Comparison of ENCODE assay signal across 8 mouse cellular contexts in genomic region chr11:77872236-77872635, GRCm38 (mm10). TPM values are rescaled to one million over a fixed set of nuclear protein-coding genes. Genes with fewer than 3 reads are reported as not detected.
DNase-seq lines count a peak whose midpoint lies in the region; ATAC-seq lines count a peak whose summit lies in the region.

No protein-coding gene starts in this region.

- peaks cover 66% of the 10 kb centered on the region for H3K4me1 ChIP-seq in forebrain, embryonic 10.5 days
- peaks cover 22% of the 10 kb centered on the region for H3K4me1 ChIP-seq in forebrain, embryonic 11.5 days (replicated peaks; ENCODE audit: control insufficient read depth, insufficient read depth, low read length)
- H3K4me1 ChIP-seq in forebrain, embryonic 16.5 days (replicated peaks; ENCODE audit: control insufficient read depth, insufficient read depth, low read length) = peaks cover 84% of the 10 kb centered on the region
- H3K4me1 ChIP-seq in limb, embryonic 15.5 days = peaks cover 46% of the 10 kb centered on the region
- peaks cover 27% of the 10 kb centered on the region for H3K4me1 ChIP-seq in stomach, embryonic 16.5 days (ENCODE audit: control insufficient read depth, insufficient read depth, low read length)

- peak overlapping the region; percentile 22; the same call in 1 of the 2 replicates for H3K4me3 ChIP-seq in forebrain, embryonic 10.5 days
- no peak overlapping the region for H3K4me3 ChIP-seq in forebrain, embryonic 11.5 days (ENCODE audit: low read depth, low read length)
- no peak overlapping the region for H3K4me3 ChIP-seq in forebrain, embryonic 16.5 days (replicated peaks; ENCODE audit: low read length)
- no peak overlapping the region for H3K4me3 ChIP-seq in limb, embryonic 15.5 days
- no peak overlapping the region for H3K4me3 ChIP-seq in stomach, embryonic 16.5 days (replicated peaks; ENCODE audit: low read length)

- ATAC-seq in forebrain, embryonic 11.5 days (replicated peaks; ENCODE audit: low FRiP score) = no peak
- ATAC-seq in forebrain, embryonic 16.5 days = peak; percentile 26; the same call in 1 of the 2 replicates
- ATAC-seq in limb, embryonic 15.5 days (ENCODE audit: insufficient number of reproducible peaks, low FRiP score, low TSS enrichment, low read depth) = no peak
- no peak for ATAC-seq in stomach, embryonic 16.5 days (ENCODE audit: insufficient read depth, low FRiP score)

- no peak overlapping the region; the same call in 1 of the 2 replicates for H3K4me2 ChIP-seq in forebrain, embryonic 11.5 days (ENCODE audit: low read depth, low read length, severe bottlenecking)
- peak overlapping the region; percentile 24 for H3K4me2 ChIP-seq in forebrain, embryonic 16.5 days (ENCODE audit: low read length)
- H3K4me2 ChIP-seq in limb, embryonic 15.5 days = peak overlapping the region; percentile 31
- peak overlapping the region; percentile 2 for H3K4me2 ChIP-seq in stomach, embryonic 16.5 days (ENCODE audit: low read depth, low read length)

- H3K27ac ChIP-seq in forebrain, embryonic 10.5 days = peak overlapping the region; percentile 60
- H3K27ac ChIP-seq in forebrain, embryonic 11.5 days (ENCODE audit: low read depth, low read length) = no peak overlapping the region
- peak overlapping the region; percentile 87 for H3K27ac ChIP-seq in forebrain, embryonic 16.5 days (ENCODE audit: low read length)
- no peak overlapping the region for H3K27ac ChIP-seq in limb, embryonic 15.5 days
- no peak overlapping the region for H3K27ac ChIP-seq in stomach, embryonic 16.5 days (ENCODE audit: low read length)

- H3K27me3 ChIP-seq in forebrain, embryonic 10.5 days (ENCODE audit: poor library complexity, severe bottlenecking) = peaks cover 93% of the 10 kb centered on the region
- H3K27me3 ChIP-seq in forebrain, embryonic 11.5 days (ENCODE audit: control insufficient read depth, insufficient read depth, low read length) = no peaks in the 10 kb centered on the region; the same call in 1 of the 2 replicates
- no peaks in the 10 kb centered on the region for H3K27me3 ChIP-seq in forebrain, embryonic 16.5 days (replicated peaks; ENCODE audit: control insufficient read depth, insufficient read depth, low read length)
- no peaks in the 10 kb centered on the region for H3K27me3 ChIP-seq in limb, embryonic 15.5 days
- H3K27me3 ChIP-seq in stomach, embryonic 16.5 days (ENCODE audit: control insufficient read depth, insufficient read depth, low read length) = no peaks in the 10 kb centered on the region

- no peak overlapping the region for H3K9ac ChIP-seq in forebrain, embryonic 11.5 days (ENCODE audit: low read length)
- H3K9ac ChIP-seq in forebrain, embryonic 16.5 days (replicated peaks; ENCODE audit: low read depth, low read length) = no peak overlapping the region; the same call in 1 of the 2 replicates
- peak overlapping the region; percentile 20; the same call in 1 of the 2 replicates for H3K9ac ChIP-seq in limb, embryonic 15.5 days
- peak overlapping the region; percentile 0; the same call in 1 of the 2 replicates for H3K9ac ChIP-seq in stomach, embryonic 16.5 days (ENCODE audit: low read length)

- DNase-seq in forebrain, embryonic 10.5 days (ENCODE audit: extremely low spot score, low spot score) = no peak
- no peak for DNase-seq in forebrain, embryonic 11.5 days (ENCODE audit: low spot score)
- peak; percentile 96 for DNase-seq in brain, adult 2 months (ENCODE audit: low read depth, low spot score)
- DNase-seq in spleen, postnatal 10 days (ENCODE audit: low spot score in 2 of 2) = no peak
- no peak for DNase-seq in spleen, postnatal 14 days (ENCODE audit: low spot score in 2 of 2)

- WGBS in forebrain, embryonic 10.5 days = 5% methylated on average over 11 of the region's 11 CpGs
- WGBS in forebrain, embryonic 11.5 days = 4% methylated on average over 11 of the region's 11 CpGs
- 5% methylated on average over 11 of the region's 11 CpGs for WGBS in forebrain, embryonic 16.5 days
- WGBS in limb, embryonic 15.5 days = 4% methylated on average over 11 of the region's 11 CpGs
- WGBS in stomach, embryonic 16.5 days = 5% methylated on average over 11 of the region's 11 CpGs

- no peaks in the 10 kb centered on the region for H3K36me3 ChIP-seq in forebrain, embryonic 10.5 days (replicated peaks)
- H3K36me3 ChIP-seq in forebrain, embryonic 11.5 days (ENCODE audit: control insufficient read depth, insufficient read depth, low read length) = no peaks in the 10 kb centered on the region
- no peaks in the 10 kb centered on the region for H3K36me3 ChIP-seq in forebrain, embryonic 16.5 days (ENCODE audit: control insufficient read depth, insufficient read depth)
- H3K36me3 ChIP-seq in limb, embryonic 15.5 days = no peaks in the 10 kb centered on the region
- H3K36me3 ChIP-seq in stomach, embryonic 16.5 days (ENCODE audit: control insufficient read depth, insufficient read depth, low read length) = no peaks in the 10 kb centered on the region

- H3K9me3 ChIP-seq in forebrain, embryonic 10.5 days = no peaks in the 10 kb centered on the region
- no peaks in the 10 kb centered on the region for H3K9me3 ChIP-seq in forebrain, embryonic 11.5 days (ENCODE audit: control insufficient read depth, low read length)
- H3K9me3 ChIP-seq in forebrain, embryonic 16.5 days (ENCODE audit: control insufficient read depth, low read length) = no peaks in the 10 kb centered on the region
- no peaks in the 10 kb centered on the region for H3K9me3 ChIP-seq in limb, embryonic 15.5 days
- no peaks in the 10 kb centered on the region for H3K9me3 ChIP-seq in stomach, embryonic 16.5 days (replicated peaks; ENCODE audit: control insufficient read depth, low read length)

RNA-seq across cellular contexts. Expression of gene Pipox, which starts 21.7 kb away (rescaled TPM):
- polyA plus RNA-seq in forebrain, embryonic 10.5 days (2016; fragmentation: Nextera tagmentation; extraction: Ambion mirVana) = 10.0 and 10.1 TPM in 2 replicates
- 13.6 and 16.0 TPM in 2 replicates for polyA plus RNA-seq in forebrain, embryonic 11.5 days (2014; fragmentation: Nextera tagmentation; extraction: Ambion mirVana)
- 8.6 and 12.6 TPM in 2 replicates for polyA plus RNA-seq in forebrain, embryonic 16.5 days (2015; fragmentation: Nextera tagmentation; extraction: Ambion mirVana)
- 0.74 and 0.91 TPM in 2 replicates for polyA plus RNA-seq in limb, embryonic 15.5 days (2015; fragmentation: Nextera tagmentation; extraction: Ambion mirVana)
- 20.8 and 23.5 TPM in 2 replicates for polyA plus RNA-seq in stomach, embryonic 16.5 days (2015; fragmentation: Nextera tagmentation; extraction: Ambion mirVana)

RNA-seq across cellular contexts. Expression of gene Sez6, which starts 58.4 kb away (rescaled TPM):
- polyA plus RNA-seq in forebrain, embryonic 10.5 days (2016; fragmentation: Nextera tagmentation; extraction: Ambion mirVana) = 2.8 and 4.3 TPM in 2 replicates
- 14.3 and 16.7 TPM in 2 replicates for polyA plus RNA-seq in forebrain, embryonic 11.5 days (2014; fragmentation: Nextera tagmentation; extraction: Ambion mirVana)
- 257 and 284 TPM in 2 replicates for polyA plus RNA-seq in forebrain, embryonic 16.5 days (2015; fragmentation: Nextera tagmentation; extraction: Ambion mirVana)
- 0.42 and 0.84 TPM in 2 replicates for polyA plus RNA-seq in limb, embryonic 15.5 days (2015; fragmentation: Nextera tagmentation; extraction: Ambion mirVana)
- polyA plus RNA-seq in stomach, embryonic 16.5 days (2015; fragmentation: Nextera tagmentation; extraction: Ambion mirVana) = 2.0 and 2.3 TPM in 2 replicates

Comparison
In these comparisons a context has a peak if more than half of its experiments do, and no peak if none do; other contexts are left out.
1. H3K27ac ChIP-seq: peak in forebrain, embryonic 10.5 days (single experiment) and forebrain, embryonic 16.5 days (single experiment); none in forebrain, embryonic 11.5 days (single experiment), limb, embryonic 15.5 days (single experiment) and stomach, embryonic 16.5 days (single experiment).
2. RNA of gene Sez6, which starts 58.4 kb away (polyA plus RNA-seq): 257 to 284 TPM in forebrain, embryonic 16.5 days; 14.3 to 16.7 TPM in forebrain, embryonic 11.5 days, 2.8 to 4.3 TPM in forebrain, embryonic 10.5 days, 2.0 to 2.3 TPM in stomach, embryonic 16.5 days and 0.42 to 0.84 TPM in limb, embryonic 15.5 days; every median in the first group is over 10 times any median in the second.
3. H3K9ac ChIP-seq: peak in limb, embryonic 15.5 days (single experiment) and stomach, embryonic 16.5 days (single experiment); none in forebrain, embryonic 11.5 days (single experiment) and forebrain, embryonic 16.5 days (single experiment).